19 mouse cellular contexts compared by ENCODE assay signal in genomic region chr13:71065568-71065967, GRCm38 (mm10).
DNase-seq lines count a peak whose midpoint lies in the region; ATAC-seq and TF ChIP-seq lines count a peak whose summit lies in the region.
"Had no signal": no experiment of that assay in that cellular context is flagged by ENCODE, and none has a peak within 500 bp of the region (broad histone marks: within the 10 kb centered on the region; RNA-seq: fewer than 3 reads in every experiment).

No protein-coding gene starts in this region.

- DNase-seq in hindbrain, postnatal 0 days (ENCODE audit: low spot score), result no peak
- no peak for DNase-seq in midbrain, postnatal 0 days (ENCODE audit: low spot score)
- DNase-seq in midbrain, embryonic 14.5 days, result no peak
- DNase-seq in c-Kit-positive CD71-positive TER-119-positive erythroid progenitor cells, embryonic 14.5 days (ENCODE audit: low spot score), result no peak
- DNase-seq: adrenal gland, postnatal 14 days; B cell, adult 2 months; cerebellum, adult 2 months; cerebellum, postnatal 10 days; gastrocnemius, postnatal 10 days; heart, adult 18-20 months; heart, postnatal 10 days; heart, postnatal 4 days had no signal

- H3K4me1 ChIP-seq in hindbrain, postnatal 0 days (ENCODE audit: insufficient read depth, low read length), result peaks cover 4% of the 10 kb centered on the region; the same call in 1 of the 2 replicates
- peaks cover 18% of the 10 kb centered on the region for H3K4me1 ChIP-seq in hindbrain, embryonic 12.5 days
- H3K4me1 ChIP-seq in midbrain, postnatal 0 days (ENCODE audit: insufficient read depth, low read length), result no peaks in the 10 kb centered on the region; the same call in 1 of the 2 replicates
- peaks cover 24% of the 10 kb centered on the region for H3K4me1 ChIP-seq in midbrain, embryonic 14.5 days (ENCODE audit: control insufficient read depth, insufficient read depth, low read length)
- peaks cover 7% of the 10 kb centered on the region; the same call in 1 of the 2 replicates for H3K4me1 ChIP-seq in embryonic fibroblast, embryonic 13.5 days (ENCODE audit: control insufficient read depth, insufficient read depth, low read length)
- H3K4me1 ChIP-seq in liver, embryonic 12.5 days, result no peaks in the 10 kb centered on the region
- H3K4me1 ChIP-seq: intestine, embryonic 15.5 days had no signal

- TF ChIP-seq CTCF in hindbrain, postnatal 0 days (IDR thresholded peaks at IDR 0.05; ENCODE audit: low read depth), result no peak
- no peak for TF ChIP-seq CTCF in midbrain, postnatal 0 days (IDR thresholded peaks at IDR 0.05)
- no peak for TF ChIP-seq CTCF in embryonic fibroblast, embryonic 13.5 days (IDR thresholded peaks at IDR 0.05; ENCODE audit: borderline replicate concordance, insufficient read depth, low read length)

- no peak overlapping the region for H3K4me3 ChIP-seq in hindbrain, postnatal 0 days (ENCODE audit: low read length)
- no peak overlapping the region for H3K4me3 ChIP-seq in hindbrain, embryonic 12.5 days
- no peak overlapping the region for H3K4me3 ChIP-seq in midbrain, postnatal 0 days (ENCODE audit: low read depth, low read length)
- H3K4me3 ChIP-seq in midbrain, embryonic 14.5 days (replicated peaks; ENCODE audit: low read depth, low read length), result no peak overlapping the region
- H3K4me3 ChIP-seq in embryonic fibroblast, embryonic 13.5 days (ENCODE audit: insufficient read depth, low read length), result no peak overlapping the region
- H3K4me3 ChIP-seq in liver, embryonic 12.5 days, result no peak overlapping the region
- H3K4me3 ChIP-seq: forebrain, embryonic 12.5 days; heart, embryonic 10.5 days; hindbrain, embryonic 13.5 days; intestine, embryonic 15.5 days had no signal

- no peaks in the 10 kb centered on the region for H3K27me3 ChIP-seq in hindbrain, postnatal 0 days (ENCODE audit: insufficient read depth, low read length)
- H3K27me3 ChIP-seq in hindbrain, embryonic 12.5 days, result no peaks in the 10 kb centered on the region
- H3K27me3 ChIP-seq in midbrain, postnatal 0 days (ENCODE audit: insufficient read depth, low read length), result no peaks in the 10 kb centered on the region
- no peaks in the 10 kb centered on the region for H3K27me3 ChIP-seq in midbrain, embryonic 14.5 days (ENCODE audit: control insufficient read depth, insufficient read depth, low read length)
- H3K27me3 ChIP-seq in liver, embryonic 12.5 days (replicated peaks), result no peaks in the 10 kb centered on the region
- H3K27me3 ChIP-seq: forebrain, embryonic 12.5 days; hindbrain, embryonic 13.5 days; intestine, embryonic 15.5 days had no signal

- peak overlapping the region; percentile 48; the same call in 1 of the 2 replicates for H3K27ac ChIP-seq in hindbrain, postnatal 0 days
- no peak overlapping the region for H3K27ac ChIP-seq in hindbrain, embryonic 12.5 days
- 0 out of 2 replicates have a peak overlapping the region, but pooled peaks have one; percentile 62 for H3K27ac ChIP-seq in midbrain, postnatal 0 days (ENCODE audit: low read depth, low read length)
- no peak overlapping the region for H3K27ac ChIP-seq in midbrain, embryonic 14.5 days (replicated peaks; ENCODE audit: low read depth, low read length)
- H3K27ac ChIP-seq in embryonic fibroblast, embryonic 13.5 days (ENCODE audit: insufficient read depth, low read length), result 0 out of 2 replicates have a peak overlapping the region, but pooled peaks have one; percentile 26
- H3K27ac ChIP-seq in liver, embryonic 12.5 days, result no peak overlapping the region
- H3K27ac ChIP-seq: forebrain, embryonic 12.5 days; heart, embryonic 10.5 days; hindbrain, embryonic 13.5 days; intestine, embryonic 15.5 days had no signal

- no peaks in the 10 kb centered on the region for H3K9me3 ChIP-seq in hindbrain, postnatal 0 days (ENCODE audit: low read length)
- H3K9me3 ChIP-seq in hindbrain, embryonic 12.5 days (replicated peaks), result no peaks in the 10 kb centered on the region
- no peaks in the 10 kb centered on the region for H3K9me3 ChIP-seq in midbrain, postnatal 0 days (ENCODE audit: low read length)
- no peaks in the 10 kb centered on the region for H3K9me3 ChIP-seq in midbrain, embryonic 14.5 days (ENCODE audit: control insufficient read depth, low read length)
- H3K9me3 ChIP-seq in liver, embryonic 12.5 days (replicated peaks), result no peaks in the 10 kb centered on the region
- H3K9me3 ChIP-seq: forebrain, embryonic 12.5 days; heart, embryonic 10.5 days; hindbrain, embryonic 13.5 days; intestine, embryonic 15.5 days had no signal

- no peak for TF ChIP-seq POLR2A in embryonic fibroblast, embryonic 13.5 days (IDR thresholded peaks at IDR 0.05; ENCODE audit: low read depth, low read length)

- no peaks in the 10 kb centered on the region for H3K36me3 ChIP-seq in hindbrain, postnatal 0 days (ENCODE audit: insufficient read depth, low read length)
- H3K36me3 ChIP-seq in hindbrain, embryonic 12.5 days, result no peaks in the 10 kb centered on the region
- no peaks in the 10 kb centered on the region for H3K36me3 ChIP-seq in midbrain, postnatal 0 days (ENCODE audit: insufficient read depth, low read length)
- no peaks in the 10 kb centered on the region for H3K36me3 ChIP-seq in midbrain, embryonic 14.5 days (ENCODE audit: control insufficient read depth, insufficient read depth, low read length)
- no peaks in the 10 kb centered on the region for H3K36me3 ChIP-seq in liver, embryonic 12.5 days
- H3K36me3 ChIP-seq: forebrain, embryonic 12.5 days; heart, embryonic 10.5 days; hindbrain, embryonic 13.5 days; intestine, embryonic 15.5 days had no signal

- no peak overlapping the region for H3K4me2 ChIP-seq in hindbrain, postnatal 0 days (ENCODE audit: low read depth, low read length)
- H3K4me2 ChIP-seq in hindbrain, embryonic 12.5 days (replicated peaks), result no peak overlapping the region
- no peak overlapping the region for H3K4me2 ChIP-seq in midbrain, postnatal 0 days (ENCODE audit: low read depth, low read length, poor library complexity, severe bottlenecking)
- H3K4me2 ChIP-seq in midbrain, embryonic 14.5 days (ENCODE audit: low read length), result no peak overlapping the region
- H3K4me2 ChIP-seq in liver, embryonic 12.5 days, result no peak overlapping the region
- H3K4me2 ChIP-seq: forebrain, embryonic 12.5 days; hindbrain, embryonic 13.5 days; intestine, embryonic 15.5 days had no signal

- no peak overlapping the region for H3K9ac ChIP-seq in hindbrain, postnatal 0 days (replicated peaks; ENCODE audit: low read length)
- no peak overlapping the region for H3K9ac ChIP-seq in hindbrain, embryonic 12.5 days
- no peak overlapping the region for H3K9ac ChIP-seq in midbrain, postnatal 0 days (replicated peaks; ENCODE audit: low read length, poor library complexity, severe bottlenecking)
- no peak overlapping the region for H3K9ac ChIP-seq in midbrain, embryonic 14.5 days (replicated peaks; ENCODE audit: low read length)
- H3K9ac ChIP-seq in liver, embryonic 12.5 days, result no peak overlapping the region
- H3K9ac ChIP-seq: forebrain, embryonic 12.5 days; hindbrain, embryonic 13.5 days; intestine, embryonic 15.5 days had no signal

- WGBS in hindbrain, postnatal 0 days, result 82% methylated on average over 1 of the region's 1 CpGs
- 85% methylated on average over 1 of the region's 1 CpGs for WGBS in hindbrain, embryonic 12.5 days
- 85% methylated on average over 1 of the region's 1 CpGs for WGBS in midbrain, postnatal 0 days
- whole genome bisulfite sequencing in midbrain, embryonic 14.5 days, result 92% methylated on average over 1 of the region's 1 CpGs
- 41% methylated on average over 1 of the region's 1 CpGs for WGBS in liver, embryonic 12.5 days (ENCODE audit: insufficient replicate concordance)

- no peak for ATAC-seq in hindbrain, postnatal 0 days
- no peak for ATAC-seq in hindbrain, embryonic 12.5 days (ENCODE audit: low FRiP score)
- ATAC-seq in midbrain, postnatal 0 days (ENCODE audit: low FRiP score), result no peak
- ATAC-seq in midbrain, embryonic 14.5 days (ENCODE audit: low FRiP score, low TSS enrichment), result no peak
- ATAC-seq in liver, embryonic 12.5 days, result no peak
- ATAC-seq: intestine, embryonic 15.5 days had no signal

Comparison
In these comparisons a context has a peak if more than half of its experiments do, and no peak if none do; other contexts are left out.
1. H3K27ac ChIP-seq: peak in hindbrain, postnatal 0 days (single experiment), midbrain, postnatal 0 days (single experiment) and embryonic fibroblast, embryonic 13.5 days (single experiment); none in hindbrain, embryonic 12.5 days (single experiment), midbrain, embryonic 14.5 days (single experiment) and liver, embryonic 12.5 days (single experiment).